Mouse (Mus musculus): ENCODE measurements around the gene Gm21994.
"Not testable (repeated sequence)": the region's sequence is repeated elsewhere in the genome, so short reads cannot be mapped to it uniquely, and the experiment has no call there.

The Gm21994 gene

GRCm38 (mm10) chr2:150255491-150255890 lies at the start of gene Gm21994:
TSS of gene Gm21994 (minus strand) at chr2:150255591.
- DNase-seq (ENCODE audit: low read depth, low spot score), result not testable (repeated sequence)

GRCm38 (mm10) chr2:150299096-150299495 lies 43.7 kb upstream of the Gm21994 start:
- DNase-seq (ENCODE audit: low read depth, low spot score), result no peak

GRCm38 (mm10) chr2:150293669-150294068 lies 38.3 kb upstream of the Gm21994 start:
- DNase-seq (ENCODE audit: low read depth, low spot score), result no peak

GRCm38 (mm10) chr2:150257291-150257690 lies 1.9 kb upstream of the Gm21994 start, which contains the start of gene Gm14124:
TSS of gene Gm14124 (plus strand) at chr2:150257517.
- DNase-seq (ENCODE audit: low read depth, low spot score), result not testable (repeated sequence)

GRCm38 (mm10) chr2:150256861-150257260 lies 1.5 kb upstream of the Gm21994 start:
- not testable (repeated sequence) for DNase-seq (ENCODE audit: low read depth, low spot score)

- DNase-seq (ENCODE audit: low read depth, low spot score), result no peak
Measured at GRCm38 (mm10) chr2:150243211-150243610, 12.2 kb downstream of the Gm21994 start.

GRCm38 (mm10) chr2:150223263-150223662 lies 32.1 kb downstream of the Gm21994 start:
- not testable (repeated sequence) for DNase-seq (ENCODE audit: low read depth, low spot score)

GRCm38 (mm10) chr2:150218363-150218725 lies 37.0 kb downstream of the Gm21994 start:
- DNase-seq (ENCODE audit: low read depth, low spot score), result not testable (repeated sequence)

- not testable (repeated sequence) for DNase-seq (ENCODE audit: low read depth, low spot score)
Measured at GRCm38 (mm10) chr2:150217600-150218362, 37.6 kb downstream of the Gm21994 start, which contains the start of gene Zfp937. TSS of gene Zfp937 (plus strand) at chr2:150218073.

Data from c-Kit-negative CD71-positive TER-119-positive erythroid progenitor cells, embryonic 14.5 days (primary cell).